Mouse (Mus musculus): ENCODE data around the gene Mepe. TPM values are rescaled to one million over a fixed set of nuclear protein-coding genes. Genes with fewer than 3 reads are reported as not detected.
A peak's percentile ranks its signal among the peaks of the same experiment; 100 is the strongest.

Gene Mepe
- total RNA-seq, 1 experiment from 2014 or later: not detected

- ATAC-seq (replicated peaks; ENCODE audit: low read depth, poor library complexity, severe bottlenecking): 0 out of 2 replicates have a peak, but pooled peaks have one; percentile 32
Observed at GRCm38 (mm10) chr5:104345241-104345630, 20.1 kb downstream of the Mepe start.

GRCm38 (mm10) chr5:104351041-104351440 is 25.9 kb downstream of the Mepe start:
- no peak for ATAC-seq (replicated peaks; ENCODE audit: low read depth, poor library complexity, severe bottlenecking)

GRCm38 (mm10) chr5:104351874-104352273 is 26.7 kb downstream of the Mepe start:
- peak; percentile 71 for ATAC-seq (replicated peaks; ENCODE audit: low read depth, poor library complexity, severe bottlenecking)

GRCm38 (mm10) chr5:104357575-104357974 is 32.4 kb downstream of the Mepe start:
- ATAC-seq (replicated peaks; ENCODE audit: low read depth, poor library complexity, severe bottlenecking): no peak

GRCm38 (mm10) chr5:104358592-104358991 is 33.5 kb downstream of the Mepe start:
- peak; percentile 54; the same call in 1 of the 2 replicates for ATAC-seq (replicated peaks; ENCODE audit: low read depth, poor library complexity, severe bottlenecking)

- no peak for ATAC-seq (replicated peaks; ENCODE audit: low read depth, poor library complexity, severe bottlenecking)
Observed at GRCm38 (mm10) chr5:104359257-104359656, 34.1 kb downstream of the Mepe start.

- ATAC-seq (replicated peaks; ENCODE audit: low read depth, poor library complexity, severe bottlenecking): no peak
Observed at GRCm38 (mm10) chr5:104370580-104370979, 45.5 kb downstream of the Mepe start.

GRCm38 (mm10) chr5:104371284-104371683 is 46.2 kb downstream of the Mepe start:
- ATAC-seq (replicated peaks; ENCODE audit: low read depth, poor library complexity, severe bottlenecking): no peak

GRCm38 (mm10) chr5:104373648-104374307 is 48.6 kb downstream of the Mepe start:
- no peak for ATAC-seq (replicated peaks; ENCODE audit: low read depth, poor library complexity, severe bottlenecking)

- ATAC-seq (replicated peaks; ENCODE audit: low read depth, poor library complexity, severe bottlenecking): no peak
Observed at GRCm38 (mm10) chr5:104374308-104374660, 49.2 kb downstream of the Mepe start.

GRCm38 (mm10) chr5:104375132-104375531 is 50.0 kb downstream of the Mepe start:
- no peak for ATAC-seq (replicated peaks; ENCODE audit: low read depth, poor library complexity, severe bottlenecking)

- no peak for ATAC-seq (replicated peaks; ENCODE audit: low read depth, poor library complexity, severe bottlenecking)
Observed at GRCm38 (mm10) chr5:104376890-104377289, 51.8 kb downstream of the Mepe start.

- ATAC-seq (replicated peaks; ENCODE audit: low read depth, poor library complexity, severe bottlenecking): peak; percentile 87
Observed at GRCm38 (mm10) chr5:104380574-104380973, 55.4 kb downstream of the Mepe start.

- no peak for ATAC-seq (replicated peaks; ENCODE audit: low read depth, poor library complexity, severe bottlenecking)
Observed at GRCm38 (mm10) chr5:104381671-104382070, 56.5 kb downstream of the Mepe start.

- no peak for ATAC-seq (replicated peaks; ENCODE audit: low read depth, poor library complexity, severe bottlenecking)
Observed at GRCm38 (mm10) chr5:104384540-104384939, 59.4 kb downstream of the Mepe start.

GRCm38 (mm10) chr5:104385521-104385920 is 60.4 kb downstream of the Mepe start:
- ATAC-seq (replicated peaks; ENCODE audit: low read depth, poor library complexity, severe bottlenecking): no peak

GRCm38 (mm10) chr5:104386908-104387307 is 61.8 kb downstream of the Mepe start:
- ATAC-seq (replicated peaks; ENCODE audit: low read depth, poor library complexity, severe bottlenecking): no peak

Other genes with a start within 250 kb of the Mepe start
- gene Gm17660, start 247.7 kb upstream of the Mepe start, total RNA-seq (2017): not detected in 2 replicates
- not detected in 2 replicates for gene Sparcl1, start 211.6 kb upstream of the Mepe start, total RNA-seq (2017)
- not detected in 2 replicates for gene Dspp, start 154.6 kb upstream of the Mepe start, total RNA-seq (2017)
- not detected in 2 replicates for gene Dmp1, start 122.7 kb upstream of the Mepe start, total RNA-seq (2017)
- gene Ibsp, start 26.2 kb upstream of the Mepe start, total RNA-seq (2017): 0.15 TPM in 1 of 2 replicates, not detected in the other
- gene Spp1, start 109.8 kb downstream of the Mepe start, total RNA-seq (2017): 0.82 and 11.7 TPM in 2 replicates
- 3.8 and 6.2 TPM in 2 replicates for gene Pkd2, start 134.1 kb downstream of the Mepe start, total RNA-seq (2017)
- gene BC005561, start 183.0 kb downstream of the Mepe start, total RNA-seq (2017): 17.3 and 21.2 TPM in 2 replicates